Comparison of ENCODE assay signal across 28 mouse cellular contexts in genomic region chr11:58989166-58989565, GRCm38 (mm10). TPM values are rescaled to one million over a fixed set of nuclear protein-coding genes. Genes with fewer than 3 reads are reported as not detected.
DNase-seq lines count a peak whose midpoint lies in the region; ATAC-seq lines count a peak whose summit lies in the region.
"Had no signal": no experiment of that assay in that cellular context is flagged by ENCODE, and none has a peak within 500 bp of the region (broad histone marks: within the 10 kb centered on the region; RNA-seq: fewer than 3 reads in every experiment).

No protein-coding gene starts in this region.

- H3K4me2 ChIP-seq in heart, embryonic 11.5 days: no peak overlapping the region
- H3K4me2 ChIP-seq in heart, embryonic 14.5 days (ENCODE audit: low read length): no peak overlapping the region
- no peak overlapping the region for H3K4me2 ChIP-seq in midbrain, embryonic 11.5 days
- H3K4me2 ChIP-seq in midbrain, embryonic 15.5 days: no peak overlapping the region
- H3K4me2 ChIP-seq: embryonic facial prominence, embryonic 13.5 days; forebrain, embryonic 12.5 days; forebrain, embryonic 15.5 days; hindbrain, embryonic 13.5 days; intestine, embryonic 15.5 days had no signal

- H3K36me3 ChIP-seq in heart, embryonic 11.5 days (ENCODE audit: control insufficient read depth, insufficient read depth, low read length): peaks cover 12% of the 10 kb centered on the region
- H3K36me3 ChIP-seq in heart, embryonic 14.5 days (ENCODE audit: control insufficient read depth, insufficient read depth, low read length): peaks cover 71% of the 10 kb centered on the region
- H3K36me3 ChIP-seq in midbrain, embryonic 11.5 days (ENCODE audit: control insufficient read depth, insufficient read depth, low read length): peaks cover 11% of the 10 kb centered on the region; the same call in 1 of the 2 replicates
- peaks cover 33% of the 10 kb centered on the region for H3K36me3 ChIP-seq in midbrain, embryonic 15.5 days (replicated peaks)

- no peak overlapping the region for H3K9ac ChIP-seq in heart, embryonic 11.5 days (ENCODE audit: low read depth, low read length)
- peak overlapping the region; percentile 25; the same call in 1 of the 2 replicates for H3K9ac ChIP-seq in heart, embryonic 14.5 days (ENCODE audit: low read length)
- H3K9ac ChIP-seq in midbrain, embryonic 11.5 days (ENCODE audit: low read length): no peak overlapping the region
- no peak overlapping the region for H3K9ac ChIP-seq in midbrain, embryonic 15.5 days
- H3K9ac ChIP-seq: embryonic facial prominence, embryonic 13.5 days; forebrain, embryonic 12.5 days; forebrain, embryonic 15.5 days; hindbrain, embryonic 13.5 days; intestine, embryonic 15.5 days had no signal

- H3K9me3 ChIP-seq in heart, embryonic 11.5 days (replicated peaks; ENCODE audit: control insufficient read depth, low read length): no peaks in the 10 kb centered on the region
- no peaks in the 10 kb centered on the region for H3K9me3 ChIP-seq in heart, embryonic 14.5 days (ENCODE audit: control insufficient read depth, low read length)
- H3K9me3 ChIP-seq in midbrain, embryonic 11.5 days (ENCODE audit: control insufficient read depth, low read length): no peaks in the 10 kb centered on the region
- H3K9me3 ChIP-seq in midbrain, embryonic 15.5 days: no peaks in the 10 kb centered on the region
- H3K9me3 ChIP-seq: embryonic facial prominence, embryonic 10.5 days; embryonic facial prominence, embryonic 13.5 days; forebrain, embryonic 12.5 days; forebrain, embryonic 15.5 days; hindbrain, embryonic 10.5 days; hindbrain, embryonic 13.5 days; intestine, embryonic 15.5 days had no signal

- ATAC-seq in heart, embryonic 11.5 days (replicated peaks; ENCODE audit: insufficient number of reproducible peaks, low FRiP score, low TSS enrichment): no peak
- no peak for ATAC-seq in heart, embryonic 14.5 days (ENCODE audit: insufficient number of reproducible peaks, insufficient read depth, low FRiP score, low read depth)
- ATAC-seq in midbrain, embryonic 11.5 days (ENCODE audit: low FRiP score): no peak
- ATAC-seq in midbrain, embryonic 15.5 days (replicated peaks): no peak
- ATAC-seq: activated CD4-positive, CD25-positive, alpha-beta regulatory T cell, adult 4 months; forebrain, embryonic 15.5 days; hindbrain, embryonic 16.5 days; intestine, embryonic 15.5 days had no signal

- 93% methylated on average over 4 of the region's 4 CpGs for WGBS in heart, embryonic 11.5 days (ENCODE audit: insufficient replicate concordance)
- 87% methylated on average over 4 of the region's 4 CpGs for WGBS in heart, embryonic 14.5 days
- 93% methylated on average over 4 of the region's 4 CpGs for WGBS in midbrain, embryonic 11.5 days
- WGBS in midbrain, embryonic 15.5 days: 96% methylated on average over 4 of the region's 4 CpGs

- intact Hi-C loops in gastrocnemius, postnatal 14 days (cut with DNase I; ENCODE audit: low total_unique reads): no loop called here

- peaks cover 77% of the 10 kb centered on the region for H3K4me1 ChIP-seq in heart, embryonic 11.5 days (ENCODE audit: control insufficient read depth, insufficient read depth, low read length)
- H3K4me1 ChIP-seq in heart, embryonic 14.5 days (ENCODE audit: control insufficient read depth in 2 of 2, insufficient read depth in 2 of 2, low read length in 2 of 2): peaks cover 76 to 96% of the 10 kb centered on the region in 2 experiments
- H3K4me1 ChIP-seq in midbrain, embryonic 11.5 days (ENCODE audit: control insufficient read depth, insufficient read depth, low read length): no peaks in the 10 kb centered on the region; the same call in 1 of the 2 replicates
- no peaks in the 10 kb centered on the region for H3K4me1 ChIP-seq in midbrain, embryonic 15.5 days
- H3K4me1 ChIP-seq: intestine, embryonic 15.5 days had no signal

- H3K27me3 ChIP-seq in heart, embryonic 11.5 days (ENCODE audit: control insufficient read depth, insufficient read depth, low read length): 0 out of 2 replicates have a peak, but pooled peaks cover 2% of the 10 kb centered on the region
- no peaks in the 10 kb centered on the region for H3K27me3 ChIP-seq in heart, embryonic 14.5 days (ENCODE audit: control insufficient read depth, insufficient read depth, low read length)
- peaks cover 5% of the 10 kb centered on the region for H3K27me3 ChIP-seq in midbrain, embryonic 11.5 days (ENCODE audit: control insufficient read depth, insufficient read depth, low read length)
- H3K27me3 ChIP-seq in midbrain, embryonic 15.5 days (replicated peaks): no peaks in the 10 kb centered on the region
- H3K27me3 ChIP-seq: forebrain, embryonic 15.5 days; intestine, embryonic 15.5 days had no signal

- H3K27ac ChIP-seq in heart, embryonic 11.5 days (ENCODE audit: low read depth, low read length): peak overlapping the region; percentile 81; the same call in 1 of the 2 replicates
- H3K27ac ChIP-seq in heart, embryonic 14.5 days (replicated peaks in 1 of 2; ENCODE audit: control insufficient read depth in 1 of 2, insufficient read depth in 1 of 2, low read depth in 2 of 2, low read length in 2 of 2): peak overlapping the region in 1 of 2 experiments; percentile 97; a peak in 1 of 4 replicates
- H3K27ac ChIP-seq in midbrain, embryonic 11.5 days (ENCODE audit: low read depth, low read length): no peak overlapping the region
- H3K27ac ChIP-seq in midbrain, embryonic 15.5 days: no peak overlapping the region
- H3K27ac ChIP-seq: embryonic facial prominence, embryonic 10.5 days; embryonic facial prominence, embryonic 13.5 days; forebrain, embryonic 12.5 days; forebrain, embryonic 15.5 days; hindbrain, embryonic 10.5 days; hindbrain, embryonic 13.5 days; intestine, embryonic 15.5 days had no signal

- H3K4me3 ChIP-seq in heart, embryonic 11.5 days (ENCODE audit: low read depth, low read length): no peak overlapping the region
- no peak overlapping the region for H3K4me3 ChIP-seq in heart, embryonic 14.5 days (ENCODE audit: control insufficient read depth in 1 of 2, insufficient read depth in 1 of 2, low read depth in 1 of 2, low read length in 2 of 2)
- H3K4me3 ChIP-seq in midbrain, embryonic 11.5 days (ENCODE audit: low read depth, low read length): no peak overlapping the region
- H3K4me3 ChIP-seq in midbrain, embryonic 15.5 days: no peak overlapping the region
- H3K4me3 ChIP-seq: embryonic facial prominence, embryonic 10.5 days; embryonic facial prominence, embryonic 13.5 days; erythroblast, embryonic 14.5 days; forebrain, embryonic 12.5 days; forebrain, embryonic 15.5 days; hindbrain, embryonic 10.5 days; hindbrain, embryonic 13.5 days; intestine, embryonic 15.5 days had no signal

- peak; percentile 0 for DNase-seq in gastrocnemius, postnatal 14 days
- no peak for DNase-seq in gastrocnemius, postnatal 4 days (ENCODE audit: low spot score in 2 of 2)
- DNase-seq in heart, adult 18-20 months: no peak
- DNase-seq in heart, adult 9 months (ENCODE audit: low spot score in 2 of 2): no peak
- DNase-seq in midbrain, embryonic 11.5 days (ENCODE audit: low spot score, missing footprints): peak; percentile 51
- DNase-seq: adrenal gland, adult 8-10 months; adrenal gland, postnatal 25 days; cerebellum, adult 11-12 months; cerebellum, adult 8-10 months; cerebellum, postnatal 10 days; cerebellum, postnatal 36 days; embryo, embryonic 11 days; gastrocnemius, postnatal 36 days; kidney, adult 11 months; kidney, adult 8-10 months had no signal

RNA-seq across cellular contexts. Expression of gene Trim11, which starts 11.3 kb away (rescaled TPM):
- 1 to 10 TPM; 9.3 to 9.6 TPM for total RNA-seq in gastrocnemius, postnatal 14 days (2021)
- 10 to 100 TPM; 16.7 to 19.6 TPM for total RNA-seq in gastrocnemius, postnatal 4 days (2021)
- 26.1 and 27.5 TPM in 2 replicates for polyA plus RNA-seq in heart, embryonic 11.5 days (2014; fragmentation: Nextera tagmentation; extraction: Ambion mirVana)
- 10 to 100 TPM; 15.2 to 15.4 TPM for total RNA-seq in heart, adult 18-20 months (2021)
- polyA plus RNA-seq in heart, embryonic 14.5 days (2014; fragmentation: Nextera tagmentation; extraction: Ambion mirVana): 33.4 and 36.1 TPM in 2 replicates
- polyA plus RNA-seq in midbrain, embryonic 11.5 days (2014; fragmentation: Nextera tagmentation; extraction: Ambion mirVana): 17.6 and 18.5 TPM in 2 replicates
- 22.1 and 24.1 TPM in 2 replicates for polyA plus RNA-seq in midbrain, embryonic 15.5 days (2015; fragmentation: Nextera tagmentation; extraction: Ambion mirVana)

RNA-seq across cellular contexts. Expression of gene Hist3h2a, which starts 34.7 kb away (rescaled TPM):
- 10 to 100 TPM; 15.1 to 16.8 TPM for total RNA-seq in gastrocnemius, postnatal 14 days (2021)
- 10 to 100 TPM; 37.1 to 42.7 TPM for total RNA-seq in gastrocnemius, postnatal 4 days (2021)
- polyA plus RNA-seq in heart, embryonic 11.5 days (2014; fragmentation: Nextera tagmentation; extraction: Ambion mirVana): 22.5 and 23.3 TPM in 2 replicates
- total RNA-seq in heart, adult 18-20 months (2021): 10 to 100 TPM; 13.9 to 17.4 TPM
- 34.0 and 40.8 TPM in 2 replicates for polyA plus RNA-seq in heart, embryonic 14.5 days (2014; fragmentation: Nextera tagmentation; extraction: Ambion mirVana)
- polyA plus RNA-seq in midbrain, embryonic 11.5 days (2014; fragmentation: Nextera tagmentation; extraction: Ambion mirVana): 57.8 and 61.8 TPM in 2 replicates
- 119 and 121 TPM in 2 replicates for polyA plus RNA-seq in midbrain, embryonic 15.5 days (2015; fragmentation: Nextera tagmentation; extraction: Ambion mirVana)

RNA-seq across cellular contexts. Expression of gene Trim17, which starts 34.7 kb away (rescaled TPM):
- total RNA-seq in gastrocnemius, postnatal 14 days (2021): under 1 TPM in 1 of 2 experiments, not detected in 1; 0.29 TPM
- total RNA-seq in gastrocnemius, postnatal 4 days (2021): under 1 TPM; 0.23 to 0.29 TPM
- polyA plus RNA-seq in heart, embryonic 11.5 days (2014; fragmentation: Nextera tagmentation; extraction: Ambion mirVana): 1.0 and 1.1 TPM in 2 replicates
- under 1 TPM in 1 of 2 experiments, not detected in 1; 0.12 TPM for total RNA-seq in heart, adult 18-20 months (2021)
- 0.11 and 0.47 TPM in 2 replicates for polyA plus RNA-seq in heart, embryonic 14.5 days (2014; fragmentation: Nextera tagmentation; extraction: Ambion mirVana)
- polyA plus RNA-seq in midbrain, embryonic 11.5 days (2014; fragmentation: Nextera tagmentation; extraction: Ambion mirVana): 0.45 and 0.62 TPM in 2 replicates
- 1.5 and 2.0 TPM in 2 replicates for polyA plus RNA-seq in midbrain, embryonic 15.5 days (2015; fragmentation: Nextera tagmentation; extraction: Ambion mirVana)

RNA-seq across cellular contexts. Expression of gene Hist3h2ba, which starts 40.4 kb away (rescaled TPM):
- 1 to 10 TPM; 2.1 to 3.7 TPM for total RNA-seq in gastrocnemius, postnatal 14 days (2021)
- 10 to 100 TPM in 1 of 2 experiments, 1 to 10 TPM in 1; 9.8 to 17.0 TPM for total RNA-seq in gastrocnemius, postnatal 4 days (2021)
- polyA plus RNA-seq in heart, embryonic 11.5 days (2014; fragmentation: Nextera tagmentation; extraction: Ambion mirVana): 6.4 and 8.4 TPM in 2 replicates
- total RNA-seq in heart, adult 18-20 months (2021): 1 to 10 TPM; 1.0 to 1.4 TPM
- polyA plus RNA-seq in heart, embryonic 14.5 days (2014; fragmentation: Nextera tagmentation; extraction: Ambion mirVana): 8.9 and 16.0 TPM in 2 replicates
- polyA plus RNA-seq in midbrain, embryonic 11.5 days (2014; fragmentation: Nextera tagmentation; extraction: Ambion mirVana): 99.9 and 101 TPM in 2 replicates
- polyA plus RNA-seq in midbrain, embryonic 15.5 days (2015; fragmentation: Nextera tagmentation; extraction: Ambion mirVana): 311 and 338 TPM in 2 replicates

RNA-seq across cellular contexts. Expression of gene Rnf187, which starts 50.5 kb away (rescaled TPM):
- total RNA-seq in gastrocnemius, postnatal 14 days (2021): 100 to 1,000 TPM; 126 to 139 TPM
- 100 to 1,000 TPM; 161 to 162 TPM for total RNA-seq in gastrocnemius, postnatal 4 days (2021)
- 172 and 192 TPM in 2 replicates for polyA plus RNA-seq in heart, embryonic 11.5 days (2014; fragmentation: Nextera tagmentation; extraction: Ambion mirVana)
- total RNA-seq in heart, adult 18-20 months (2021): 100 to 1,000 TPM; 165 to 170 TPM
- polyA plus RNA-seq in heart, embryonic 14.5 days (2014; fragmentation: Nextera tagmentation; extraction: Ambion mirVana): 208 and 213 TPM in 2 replicates
- polyA plus RNA-seq in midbrain, embryonic 11.5 days (2014; fragmentation: Nextera tagmentation; extraction: Ambion mirVana): 354 and 381 TPM in 2 replicates
- 626 and 662 TPM in 2 replicates for polyA plus RNA-seq in midbrain, embryonic 15.5 days (2015; fragmentation: Nextera tagmentation; extraction: Ambion mirVana)

Comparison
In these comparisons a context has a peak if more than half of its experiments do, and no peak if none do; other contexts are left out.
1. DNase-seq: peak in gastrocnemius, postnatal 14 days (single experiment) and midbrain, embryonic 11.5 days (single experiment); none in gastrocnemius, postnatal 4 days (0 of 2), heart, adult 18-20 months (0 of 2) and heart, adult 9 months (0 of 2).